31 mouse cellular contexts compared by ENCODE assay signal in genomic region chr13:100752529-100752928, GRCm38 (mm10). TPM values are rescaled to one million over a fixed set of nuclear protein-coding genes. Genes with fewer than 3 reads are reported as not detected.
DNase-seq lines count a peak whose midpoint lies in the region; ATAC-seq and TF ChIP-seq lines count a peak whose summit lies in the region.
"Had no signal": no experiment of that assay in that cellular context is flagged by ENCODE, and none has a peak within 500 bp of the region (broad histone marks: within the 10 kb centered on the region; RNA-seq: fewer than 3 reads in every experiment).

No protein-coding gene starts in this region.

- H3K4me3 ChIP-seq in stomach, embryonic 15.5 days (replicated peaks): no peak overlapping the region
- no peak overlapping the region for H3K4me3 ChIP-seq in stomach, postnatal 0 days (ENCODE audit: low read depth, low read length)
- no peak overlapping the region for H3K4me3 ChIP-seq in liver, embryonic 15.5 days (replicated peaks)
- no peak overlapping the region for H3K4me3 ChIP-seq in hindbrain, postnatal 0 days (ENCODE audit: low read length)
- H3K4me3 ChIP-seq: heart, adult 2 months; heart, embryonic 13.5 days; limb, embryonic 12.5 days; midbrain, embryonic 15.5 days; neural tube, embryonic 15.5 days had no signal

- H3K4me1 ChIP-seq in stomach, embryonic 15.5 days: no peaks in the 10 kb centered on the region
- H3K4me1 ChIP-seq in stomach, postnatal 0 days (replicated peaks; ENCODE audit: control insufficient read depth, insufficient read depth): no peaks in the 10 kb centered on the region
- H3K4me1 ChIP-seq in liver, embryonic 15.5 days (replicated peaks): peaks cover 56% of the 10 kb centered on the region
- no peaks in the 10 kb centered on the region for H3K4me1 ChIP-seq in hindbrain, postnatal 0 days (ENCODE audit: insufficient read depth, low read length)
- H3K4me1 ChIP-seq: heart, embryonic 13.5 days; limb, embryonic 12.5 days; midbrain, embryonic 15.5 days; neural tube, embryonic 15.5 days had no signal

- TF ChIP-seq EP300 in stomach, postnatal 0 days (optimal IDR thresholded peaks at IDR 0.05): no peak

- no peak for DNase-seq in stomach, postnatal 0 days (ENCODE audit: low spot score)
- peak; percentile 66 for DNase-seq in liver
- no peak for DNase-seq in hindbrain, postnatal 0 days (ENCODE audit: low spot score)
- DNase-seq in lung, postnatal 4 days: no peak
- no peak for DNase-seq in right cerebral cortex, postnatal 4 days
- DNase-seq: adrenal gland, adult 2 months; adrenal gland, postnatal 36 days; cerebellum, adult 18-20 months; cerebellum, postnatal 10 days; gastrocnemius, postnatal 36 days; heart, adult 2 months; heart, postnatal 10 days; kidney, adult 9 months; kidney, postnatal 14 days; layer of hippocampus, adult 9-11 months; lung, adult 18-20 months; retina, postnatal 1 day; right cerebral cortex, postnatal 14 days; thymus, adult 2 months; thymus, postnatal 36 days had no signal

- no peaks in the 10 kb centered on the region for H3K36me3 ChIP-seq in stomach, embryonic 15.5 days
- no peaks in the 10 kb centered on the region for H3K36me3 ChIP-seq in stomach, postnatal 0 days (ENCODE audit: control insufficient read depth, insufficient read depth, low read length)
- H3K36me3 ChIP-seq in liver, embryonic 15.5 days (replicated peaks): no peaks in the 10 kb centered on the region
- no peaks in the 10 kb centered on the region for H3K36me3 ChIP-seq in hindbrain, postnatal 0 days (ENCODE audit: insufficient read depth, low read length)
- H3K36me3 ChIP-seq: heart, embryonic 13.5 days; limb, embryonic 12.5 days; midbrain, embryonic 15.5 days; neural tube, embryonic 15.5 days had no signal

- no peak overlapping the region for H3K9ac ChIP-seq in stomach, embryonic 15.5 days
- no peak overlapping the region for H3K9ac ChIP-seq in stomach, postnatal 0 days (ENCODE audit: low read length)
- H3K9ac ChIP-seq in liver, embryonic 15.5 days: no peak overlapping the region
- H3K9ac ChIP-seq in hindbrain, postnatal 0 days (replicated peaks; ENCODE audit: low read length): no peak overlapping the region
- H3K9ac ChIP-seq: heart, embryonic 13.5 days; limb, embryonic 12.5 days; midbrain, embryonic 15.5 days; neural tube, embryonic 15.5 days had no signal

- H3K27ac ChIP-seq in stomach, embryonic 15.5 days: no peak overlapping the region
- H3K27ac ChIP-seq in stomach, postnatal 0 days (replicated peaks): no peak overlapping the region
- H3K27ac ChIP-seq in liver, embryonic 15.5 days (replicated peaks): peak overlapping the region; percentile 45
- H3K27ac ChIP-seq in hindbrain, postnatal 0 days: no peak overlapping the region
- H3K27ac ChIP-seq: heart, adult 2 months; heart, embryonic 13.5 days; limb, embryonic 12.5 days; midbrain, embryonic 15.5 days; neural tube, embryonic 15.5 days had no signal

- TF ChIP-seq CTCF in stomach, postnatal 0 days (IDR thresholded peaks at IDR 0.05; ENCODE audit: low read depth): no peak
- no peak for TF ChIP-seq CTCF in hindbrain, postnatal 0 days (IDR thresholded peaks at IDR 0.05; ENCODE audit: low read depth)

- no peaks in the 10 kb centered on the region for H3K27me3 ChIP-seq in stomach, embryonic 15.5 days (replicated peaks)
- no peaks in the 10 kb centered on the region for H3K27me3 ChIP-seq in stomach, postnatal 0 days (ENCODE audit: control insufficient read depth, insufficient read depth, low read length)
- no peaks in the 10 kb centered on the region for H3K27me3 ChIP-seq in liver, embryonic 15.5 days
- no peaks in the 10 kb centered on the region for H3K27me3 ChIP-seq in hindbrain, postnatal 0 days (ENCODE audit: insufficient read depth, low read length)
- H3K27me3 ChIP-seq: heart, embryonic 13.5 days; limb, embryonic 12.5 days; midbrain, embryonic 15.5 days; neural tube, embryonic 15.5 days had no signal

- 0 out of 2 replicates have a peak, but pooled peaks have one; percentile 9 for ATAC-seq in stomach, embryonic 15.5 days (ENCODE audit: insufficient read depth, low FRiP score, low read depth)
- ATAC-seq in stomach, postnatal 0 days (ENCODE audit: low FRiP score, low TSS enrichment): no peak
- peak; percentile 56; the same call in 1 of the 2 replicates for ATAC-seq in liver, embryonic 15.5 days (ENCODE audit: insufficient read depth)
- ATAC-seq in hindbrain, postnatal 0 days: no peak
- ATAC-seq: activated CD4-positive, CD25-positive, alpha-beta regulatory T cell, adult 4 months; forebrain, embryonic 14.5 days; intestine, embryonic 16.5 days; lung, postnatal 0 days; midbrain, embryonic 15.5 days had no signal

- no peaks in the 10 kb centered on the region for H3K9me3 ChIP-seq in stomach, embryonic 15.5 days
- no peaks in the 10 kb centered on the region for H3K9me3 ChIP-seq in stomach, postnatal 0 days (ENCODE audit: control insufficient read depth, low read length)
- H3K9me3 ChIP-seq in liver, embryonic 15.5 days (replicated peaks): no peaks in the 10 kb centered on the region
- no peaks in the 10 kb centered on the region for H3K9me3 ChIP-seq in hindbrain, postnatal 0 days (ENCODE audit: low read length)
- H3K9me3 ChIP-seq: heart, embryonic 13.5 days; limb, embryonic 12.5 days; midbrain, embryonic 15.5 days; neural tube, embryonic 15.5 days had no signal

- H3K4me2 ChIP-seq in stomach, embryonic 15.5 days: no peak overlapping the region
- H3K4me2 ChIP-seq in stomach, postnatal 0 days (replicated peaks; ENCODE audit: low read depth): no peak overlapping the region
- H3K4me2 ChIP-seq in liver, embryonic 15.5 days: peak overlapping the region; percentile 42
- H3K4me2 ChIP-seq in hindbrain, postnatal 0 days (ENCODE audit: low read depth, low read length): no peak overlapping the region
- H3K4me2 ChIP-seq: heart, embryonic 13.5 days; limb, embryonic 12.5 days; midbrain, embryonic 15.5 days; neural tube, embryonic 15.5 days had no signal

- 83% methylated on average over 8 of the region's 8 CpGs for WGBS in stomach, embryonic 15.5 days
- WGBS in stomach, postnatal 0 days: 84% methylated on average over 8 of the region's 8 CpGs
- 53% methylated on average over 8 of the region's 8 CpGs for WGBS in liver, embryonic 15.5 days (ENCODE audit: insufficient replicate concordance)
- 89% methylated on average over 8 of the region's 8 CpGs for WGBS in hindbrain, postnatal 0 days

RNA-seq across cellular contexts. Expression of gene Mrps36, which starts 8.1 kb away (rescaled TPM):
- 184 TPM in 2 replicates for polyA plus RNA-seq in stomach, embryonic 15.5 days (2015; fragmentation: Nextera tagmentation; extraction: Ambion mirVana)
- polyA plus RNA-seq in stomach, postnatal 0 days (2015; fragmentation: Nextera tagmentation; extraction: Ambion mirVana): 147 and 162 TPM in 2 replicates
- 83.5 and 107 TPM in 2 replicates for polyA plus RNA-seq in liver, embryonic 15.5 days (2015; fragmentation: Nextera tagmentation; extraction: Ambion mirVana)
- 54.4 and 58.7 TPM in 2 replicates for total RNA-seq in hindbrain, postnatal 0 days (2014; rRNA removed)
- polyA plus RNA-seq in hindbrain, postnatal 0 days (2015; fragmentation: Nextera tagmentation; extraction: Ambion mirVana): 180 and 198 TPM in 2 replicates

RNA-seq across cellular contexts. Expression of gene Cdk7, which starts 21.8 kb away (rescaled TPM):
- polyA plus RNA-seq in stomach, embryonic 15.5 days (2015; fragmentation: Nextera tagmentation; extraction: Ambion mirVana): 75.6 and 81.7 TPM in 2 replicates
- polyA plus RNA-seq in stomach, postnatal 0 days (2015; fragmentation: Nextera tagmentation; extraction: Ambion mirVana): 50.9 and 52.8 TPM in 2 replicates
- 31.9 and 32.1 TPM in 2 replicates for polyA plus RNA-seq in liver, embryonic 15.5 days (2015; fragmentation: Nextera tagmentation; extraction: Ambion mirVana)
- total RNA-seq in hindbrain, postnatal 0 days (2014; rRNA removed): 31.5 and 33.4 TPM in 2 replicates
- 37.7 and 38.8 TPM in 2 replicates for polyA plus RNA-seq in hindbrain, postnatal 0 days (2015; fragmentation: Nextera tagmentation; extraction: Ambion mirVana)

RNA-seq across cellular contexts. Expression of gene Cenph, which starts 23.2 kb away (rescaled TPM):
- 28.0 and 33.9 TPM in 2 replicates for polyA plus RNA-seq in stomach, embryonic 15.5 days (2015; fragmentation: Nextera tagmentation; extraction: Ambion mirVana)
- 10.3 and 11.5 TPM in 2 replicates for polyA plus RNA-seq in stomach, postnatal 0 days (2015; fragmentation: Nextera tagmentation; extraction: Ambion mirVana)
- 26.5 and 31.0 TPM in 2 replicates for polyA plus RNA-seq in liver, embryonic 15.5 days (2015; fragmentation: Nextera tagmentation; extraction: Ambion mirVana)
- total RNA-seq in hindbrain, postnatal 0 days (2014; rRNA removed): 1.7 and 3.6 TPM in 2 replicates
- 8.4 and 9.5 TPM in 2 replicates for polyA plus RNA-seq in hindbrain, postnatal 0 days (2015; fragmentation: Nextera tagmentation; extraction: Ambion mirVana)
- total RNA-seq: gastrocnemius, adult 18-20 months had no signal

RNA-seq across cellular contexts. Expression of gene Ccnb1, which starts 33.8 kb away (rescaled TPM):
- polyA plus RNA-seq in stomach, embryonic 15.5 days (2015; fragmentation: Nextera tagmentation; extraction: Ambion mirVana): 207 and 208 TPM in 2 replicates
- polyA plus RNA-seq in stomach, postnatal 0 days (2015; fragmentation: Nextera tagmentation; extraction: Ambion mirVana): 34.5 and 47.0 TPM in 2 replicates
- polyA plus RNA-seq in liver, embryonic 15.5 days (2015; fragmentation: Nextera tagmentation; extraction: Ambion mirVana): 221 and 222 TPM in 2 replicates
- 23.1 and 34.4 TPM in 2 replicates for total RNA-seq in hindbrain, postnatal 0 days (2014; rRNA removed)
- polyA plus RNA-seq in hindbrain, postnatal 0 days (2015; fragmentation: Nextera tagmentation; extraction: Ambion mirVana): 37.6 and 44.8 TPM in 2 replicates
- total RNA-seq: gastrocnemius, adult 18-20 months had no signal

Comparison
In these comparisons a context has a peak if more than half of its experiments do, and no peak if none do; other contexts are left out.
1. ATAC-seq: peak in stomach, embryonic 15.5 days (single experiment) and liver, embryonic 15.5 days (single experiment); none in stomach, postnatal 0 days (single experiment) and hindbrain, postnatal 0 days (single experiment).